Mouse (Mus musculus): ENCODE data around the gene Tmem132c.

GRCm38 (mm10) chr5:127382571-127382970 is 141.0 kb downstream of the Tmem132c start:
- TF ChIP-seq CTCF (IDR thresholded peaks at IDR 0.05; ENCODE audit: low read depth) (no peak), EP300 (IDR thresholded peaks at IDR 0.05; ENCODE audit: low read depth) (no peak)

All from liver, embryonic 14.5 days (tissue).